Mouse (Mus musculus): ENCODE results near the gene Fam120a.

The Fam120a gene

DNA sequence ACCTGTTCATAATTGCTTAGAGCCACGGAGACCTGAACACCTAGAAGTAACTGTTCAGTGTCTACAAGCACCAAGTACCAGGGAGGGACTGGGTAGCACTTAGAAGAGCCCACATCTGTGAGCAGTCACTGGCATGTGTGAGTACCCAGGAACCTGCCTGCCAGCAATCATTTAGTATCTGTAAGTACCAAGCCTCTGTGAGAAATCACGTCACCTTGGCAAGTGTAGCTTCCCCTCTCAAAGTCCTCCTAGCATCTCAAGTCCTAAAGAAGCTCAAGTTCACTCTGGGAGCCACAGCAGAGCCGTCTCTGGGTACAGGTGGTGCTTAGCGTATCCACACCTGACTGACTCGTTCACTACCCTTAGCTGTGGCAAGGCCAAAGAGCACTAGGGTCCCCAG, 116.1 kb downstream of the Fam120a start:
- no peak for DNase-seq

DNA sequence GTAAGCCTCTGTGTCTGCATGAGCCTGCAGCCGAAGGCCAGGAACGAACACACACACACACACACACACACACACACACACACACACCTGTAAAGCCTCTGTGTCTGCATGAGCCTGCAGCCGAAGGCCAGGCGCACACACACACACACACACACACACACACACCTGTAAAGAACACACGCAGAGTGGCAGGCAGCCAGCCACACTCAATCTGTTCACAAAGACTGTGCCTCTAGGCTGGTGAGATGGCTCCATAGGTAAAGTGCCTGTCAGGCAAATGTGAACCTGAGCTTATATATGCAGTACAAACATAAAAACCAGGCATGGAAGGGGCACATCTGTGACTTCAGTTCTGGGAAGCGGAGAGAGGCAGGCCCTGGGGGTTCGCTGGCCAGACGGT, 117.0 kb downstream of the Fam120a start:
- DNase-seq: no peak

DNA sequence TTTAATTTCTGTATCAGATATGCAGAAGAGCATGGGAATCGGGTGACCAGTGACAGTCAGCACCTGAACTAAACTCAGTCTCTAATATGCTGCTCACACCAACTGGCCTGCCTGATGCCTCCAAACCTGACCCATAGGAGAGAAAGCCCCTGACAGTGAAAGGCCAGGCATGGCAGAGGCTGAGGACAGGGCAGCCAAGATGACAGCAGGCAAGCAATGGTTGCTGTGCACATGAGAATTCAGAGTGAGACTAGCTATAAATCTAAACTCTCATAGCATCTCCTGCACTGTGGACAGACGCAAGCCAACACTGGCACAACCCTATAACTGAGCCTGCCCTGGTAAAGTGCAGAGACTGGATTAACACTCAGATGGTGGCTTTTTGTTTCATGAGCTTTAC, 117.5 kb downstream of the Fam120a start:
- no peak for DNase-seq

DNA sequence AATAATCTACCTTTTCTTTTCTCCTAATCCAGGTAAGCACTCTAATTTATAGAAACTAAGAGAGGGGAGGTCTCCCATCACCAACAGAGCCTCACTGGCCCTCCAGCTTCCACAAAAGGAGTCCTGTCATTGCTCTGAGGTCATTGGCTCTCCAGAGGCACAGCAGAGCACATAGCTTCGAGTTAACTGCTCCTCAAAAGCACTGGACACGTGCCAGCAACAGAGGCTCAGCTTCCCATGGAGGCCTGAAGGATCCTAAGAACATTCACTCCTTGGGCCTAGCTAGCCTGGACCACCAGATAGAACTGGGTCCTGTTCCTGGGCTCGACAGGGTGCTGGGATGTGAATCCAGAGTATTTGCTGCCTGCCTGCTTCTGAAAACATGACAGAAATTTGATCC, 118.7 kb downstream of the Fam120a start:
- peak; percentile 54 for DNase-seq

DNA sequence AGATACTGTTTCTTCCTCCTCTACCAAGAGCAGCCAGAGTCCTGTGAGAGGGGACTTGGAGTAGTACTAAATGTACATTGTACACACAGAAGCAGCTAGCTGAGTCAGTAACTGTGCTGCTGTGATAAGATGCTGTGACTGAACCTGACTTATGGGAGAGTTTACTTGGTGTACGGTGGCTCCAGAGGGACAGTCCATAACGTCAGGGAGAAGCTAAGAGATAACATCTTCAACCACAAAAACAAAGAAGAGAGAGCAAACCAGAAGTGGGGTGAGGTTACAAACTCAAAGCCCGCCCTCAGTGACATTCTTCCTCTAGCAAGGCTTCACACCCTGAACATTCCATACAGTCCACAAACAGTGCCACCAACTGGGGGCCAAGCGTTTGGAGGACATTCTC, 122.5 kb downstream of the Fam120a start:
- DNase-seq: no peak

DNA sequence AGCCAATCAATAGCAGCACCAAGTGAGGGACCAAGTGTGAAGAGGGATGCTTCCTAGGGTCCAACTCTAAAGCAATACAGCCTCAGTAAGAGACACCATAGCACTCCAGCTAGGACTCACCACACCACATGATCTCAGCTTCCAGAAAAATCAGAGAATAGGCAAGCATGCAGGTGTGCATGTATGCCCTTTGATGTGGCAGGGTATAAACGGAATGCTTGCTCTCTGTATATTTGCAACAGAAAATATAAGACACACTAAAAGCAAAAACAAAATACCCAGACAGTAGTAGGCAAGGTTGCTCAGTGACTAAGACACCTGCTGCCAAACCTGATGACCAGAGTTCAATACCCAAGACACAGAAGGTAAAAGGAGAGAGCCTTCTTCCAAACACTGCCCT, 124.3 kb downstream of the Fam120a start:
- no peak for DNase-seq

DNA sequence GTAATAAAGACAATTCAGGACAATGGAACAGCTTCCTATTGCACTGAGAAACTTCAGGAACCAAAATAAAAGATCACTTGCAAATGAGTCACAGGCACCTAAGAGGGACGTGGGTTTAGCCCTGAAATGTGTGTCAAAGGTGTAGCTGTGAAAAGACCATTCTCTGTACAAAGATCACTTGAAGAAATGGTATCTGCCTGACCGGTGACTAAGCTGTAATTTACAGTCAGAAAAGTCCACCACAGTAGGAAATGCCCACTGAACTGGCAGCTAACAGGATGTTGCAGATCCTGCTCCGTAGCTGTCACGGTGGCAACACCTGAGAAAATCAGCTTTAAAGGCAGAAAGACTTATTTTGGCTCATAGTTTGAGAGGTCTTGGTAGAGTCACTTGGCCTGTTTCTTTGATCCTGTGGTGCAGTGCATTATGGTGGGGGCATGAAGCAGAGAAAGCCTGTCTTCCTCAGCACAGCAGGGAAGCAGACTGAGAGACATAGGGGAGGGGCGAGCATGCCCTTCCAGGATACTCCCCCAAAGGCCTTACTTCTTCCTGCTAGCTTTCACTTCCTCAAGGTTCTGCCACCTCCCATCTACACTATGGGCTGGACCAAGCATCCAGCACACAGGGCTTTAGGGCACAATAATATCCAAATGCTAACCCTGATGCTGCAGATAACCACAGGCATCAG, 125.8 kb downstream of the Fam120a start:
- no peak for DNase-seq

DNA sequence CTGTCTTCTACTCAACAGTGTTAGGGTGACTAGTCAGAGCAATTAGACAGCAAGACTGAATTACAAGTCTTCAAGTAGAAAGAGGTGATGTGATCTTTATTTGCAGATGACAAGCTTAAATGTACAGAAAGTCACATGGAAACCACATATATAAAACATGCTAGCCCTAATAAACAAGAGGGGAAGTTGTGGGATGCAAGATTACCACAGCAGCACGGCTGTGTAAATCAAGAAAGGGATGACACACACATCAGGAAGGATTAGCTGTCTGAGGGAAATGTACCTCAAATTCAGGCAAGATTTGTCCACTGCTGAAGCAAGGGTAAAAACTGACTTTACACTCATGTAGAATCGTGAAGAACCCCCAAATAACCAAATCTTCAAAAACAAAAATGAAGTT, 129.5 kb downstream of the Fam120a start:
- DNase-seq: no peak

DNA sequence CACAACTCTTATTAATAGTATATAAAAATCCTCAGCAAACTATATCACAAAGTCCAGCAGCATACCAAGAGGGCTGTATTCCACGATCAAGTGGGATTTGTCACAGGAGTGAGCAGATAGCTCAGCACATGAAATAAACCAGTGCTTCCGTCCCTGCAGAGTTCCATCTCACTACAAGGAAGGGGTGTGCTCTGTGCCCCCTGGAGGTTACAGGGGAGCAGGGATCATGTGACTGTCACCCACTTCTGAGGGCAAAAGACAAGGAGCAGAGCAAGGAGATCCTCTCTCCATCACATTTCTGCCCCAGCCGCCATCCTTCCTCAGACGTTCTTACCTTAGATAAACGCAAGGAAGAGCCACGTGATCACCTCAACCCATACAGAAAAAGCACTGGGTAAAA, 130.3 kb downstream of the Fam120a start:
- DNase-seq: no peak

DNA sequence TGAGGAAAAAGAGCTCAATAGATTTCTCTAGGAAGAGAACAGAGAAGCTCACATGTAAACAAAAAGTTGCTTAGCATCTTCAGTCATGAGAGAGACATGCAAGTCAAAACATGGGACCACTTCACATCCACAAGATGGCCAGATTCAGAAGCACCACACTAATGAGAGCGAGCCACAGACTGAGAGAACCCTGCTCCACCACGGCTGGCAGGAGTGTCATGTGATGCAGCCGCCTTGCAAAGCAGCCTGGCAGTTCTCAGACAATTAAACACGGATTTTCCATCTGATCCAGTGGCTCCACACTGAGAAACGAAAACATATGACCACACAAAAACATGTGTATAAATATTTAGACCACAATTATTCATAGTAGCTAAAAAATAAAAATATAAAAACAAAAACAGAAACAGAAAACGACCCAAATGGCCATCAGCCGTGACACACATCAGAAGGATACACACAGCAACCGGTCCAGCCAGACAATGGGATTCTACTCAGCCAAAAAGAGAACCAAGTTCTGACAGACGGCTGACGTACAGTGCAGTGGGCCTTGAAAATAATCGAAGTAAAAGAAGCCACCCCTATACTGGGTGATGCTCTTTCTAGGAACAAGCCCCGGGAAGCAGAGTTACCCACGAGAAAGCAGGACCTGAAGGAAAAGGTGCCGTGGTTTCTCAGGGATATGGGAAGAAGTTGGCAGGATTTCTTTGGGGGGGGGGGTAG, 137.1 kb downstream of the Fam120a start:
- no peak for DNase-seq

DNA sequence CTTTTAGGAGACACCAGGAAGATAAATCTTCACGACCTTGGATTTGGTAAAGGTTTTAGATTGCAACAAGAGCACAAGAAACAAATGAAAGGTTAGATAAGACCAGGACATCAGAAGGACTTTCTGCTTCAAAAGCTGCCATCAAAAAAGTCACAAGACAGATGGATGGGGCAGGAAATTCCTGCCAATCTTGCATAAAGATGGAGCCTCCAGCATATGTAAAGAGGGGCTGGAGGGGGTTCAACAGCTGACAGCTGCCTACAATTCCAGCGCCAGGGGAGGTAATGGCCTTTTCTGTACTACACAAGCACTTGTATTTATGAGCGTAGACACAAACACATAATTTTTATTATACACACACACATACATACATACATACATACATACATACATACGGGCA, 138.0 kb downstream of the Fam120a start:
- DNase-seq: no peak

Data from kidney, adult 9 months (tissue).